Mouse (Mus musculus): ENCODE data around the gene Krt39.
A peak's percentile ranks its signal among the peaks of the same experiment; 100 is the strongest.

- TF ChIP-seq CTCF (IDR thresholded peaks at IDR 0.05; ENCODE audit: low read depth, low read length) = peak; percentile 55
- no peak for TF ChIP-seq POLR2A (IDR thresholded peaks at IDR 0.05; ENCODE audit: borderline replicate concordance, low read depth, low read length)
These were observed 56.3 kb downstream of the Krt39 start for GRCm38 (mm10) chr11:99464836-99465235.
